Mouse (Mus musculus) MEL (cell line): ENCODE results near the gene Zap70. TPM values are rescaled to one million over a fixed set of nuclear protein-coding genes. Genes with fewer than 3 reads are reported as not detected.

ENCODE experiments used
- DNase-seq: peaks from one replicate; pipeline ENCODE4 v3.0.0; 2011; ENCODE audit warnings: low read depth, low spot score
- H3K27ac ChIP-seq: 2 replicates; pipeline ENCODE4 v1.5.1; 2012; ENCODE audit warnings: low read depth, mild to moderate bottlenecking, control low read depth, low read length, moderate library complexity; ENCODE audit not compliant: control insufficient read depth
- H3K27me3 ChIP-seq, 2 experiments: fragments of 150-350 bp in 1 of 2; sonication (generic) in 1 of 2; 2 replicates each; pipeline ENCODE4 v1.6.1; 2012; ENCODE audit warnings: low read length in 2 of 2, mild to moderate bottlenecking in 2 of 2, improper control_type of control experiment in 1 of 2, moderate library complexity in 1 of 2; ENCODE audit not compliant: insufficient read depth in 2 of 2, control insufficient read depth in 1 of 2
- H3K36me3 ChIP-seq, 2 experiments: 2 replicates each; pipeline ENCODE4 v1.6.1; 2012 to 2014; ENCODE audit warnings: low read length in 2 of 2, improper control_type of control experiment in 1 of 2, inconsistent platforms in 1 of 2, mild to moderate bottlenecking in 1 of 2; ENCODE audit not compliant: insufficient read depth in 2 of 2, control insufficient read depth in 1 of 2
- H3K4me1 ChIP-seq, 2 experiments: fragments of 150-350 bp in 1 of 2; sonication (generic) in 1 of 2; 2 replicates each; pipeline ENCODE4 v1.6.1; 2012; ENCODE audit warnings: low read length in 2 of 2, improper control_type of control experiment in 1 of 2, mild to moderate bottlenecking in 1 of 2; ENCODE audit not compliant: insufficient read depth in 2 of 2, control insufficient read depth in 1 of 2
- H3K4me3 ChIP-seq, 2 experiments: fragments of 150-350 bp in 1 of 2; sonication (generic) in 1 of 2; 2 replicates each; pipeline ENCODE4 v1.5.1; 2012; ENCODE audit warnings: low read depth in 2 of 2, low read length in 2 of 2, mild to moderate bottlenecking in 2 of 2, moderate library complexity in 2 of 2, control low read depth in 1 of 2, improper control_type of control experiment in 1 of 2; ENCODE audit not compliant: control insufficient read depth in 1 of 2, insufficient read depth in 1 of 2
- H3K79me2 ChIP-seq: 2 replicates; pipeline ENCODE4 v1.6.1; 2012; ENCODE audit warnings: mild to moderate bottlenecking, low read length, moderate library complexity; ENCODE audit not compliant: control insufficient read depth, poor library complexity, insufficient read depth
- H3K9ac ChIP-seq: 2 replicates; pipeline ENCODE4 v1.6.1; 2012; ENCODE audit warnings: low read depth, mild to moderate bottlenecking, control low read depth, low read length, moderate library complexity; ENCODE audit not compliant: control insufficient read depth, poor library complexity, severe bottlenecking
- H3K9me3 ChIP-seq: fragments of 150-350 bp; sonication (generic); replicated peaks from 2 replicates; pipeline ENCODE4 v1.6.1; 2012; ENCODE audit warnings: mild to moderate bottlenecking, low read length, improper control_type of control experiment, moderate library complexity; ENCODE audit not compliant: insufficient read depth
- BHLHE40 ChIP-seq: IDR thresholded peaks from 2 replicates; pipeline ENCODE4 v1.6.1; 2012; ENCODE audit warnings: low read depth, mild to moderate bottlenecking, inconsistent platforms, low read length, improper control_type of control experiment, borderline replicate concordance
- CHD1 ChIP-seq: IDR thresholded peaks from 2 replicates; pipeline ENCODE4 v1.6.1; 2012; ENCODE audit warnings: low read depth, mild to moderate bottlenecking, inconsistent platforms, low read length, improper control_type of control experiment
- CTCF ChIP-seq, 3 experiments: IDR thresholded peaks in 2 of 3; conservative IDR thresholded peaks in 1 of 3; 2 replicates each; pipeline ENCODE4 v1.5.1; 2011 to 2012; ENCODE audit warnings: low read length in 3 of 3, low read depth in 2 of 3, mild to moderate bottlenecking in 2 of 3, improper control_type of control experiment in 1 of 3, inconsistent platforms in 1 of 3, mixed read lengths in 1 of 3, moderate library complexity in 1 of 3; ENCODE audit not compliant: control insufficient read depth in 1 of 3, insufficient read depth in 1 of 3, poor library complexity in 1 of 3, severe bottlenecking in 1 of 3
- E2F4 ChIP-seq: IDR thresholded peaks from 2 replicates; pipeline ENCODE4 v1.6.1; 2011; ENCODE audit warnings: low read depth, low read length, improper control_type of control experiment, borderline replicate concordance
- ELF1 ChIP-seq: IDR thresholded peaks from 2 replicates; pipeline ENCODE4 v1.6.1; 2014; ENCODE audit warnings: low read depth, mild to moderate bottlenecking, inconsistent platforms, low read length, improper control_type of control experiment, moderate library complexity
- ETS1 ChIP-seq: IDR thresholded peaks from 2 replicates; pipeline ENCODE4 v1.6.1; 2012; ENCODE audit warnings: low read depth, mild to moderate bottlenecking, inconsistent platforms, low read length, improper control_type of control experiment, moderate library complexity
- GATA1 ChIP-seq: IDR thresholded peaks from 2 replicates; pipeline ENCODE4 v1.6.1; 2011; ENCODE audit warnings: low read depth, low read length, improper control_type of control experiment
- HCFC1 ChIP-seq: IDR thresholded peaks from 2 replicates; pipeline ENCODE4 v1.6.1; 2012; ENCODE audit warnings: low read depth, mild to moderate bottlenecking, inconsistent platforms, low read length, improper control_type of control experiment, moderate library complexity
- JUND ChIP-seq: IDR thresholded peaks from 2 replicates; pipeline ENCODE4 v1.6.1; 2011; ENCODE audit warnings: low read depth, mild to moderate bottlenecking, improper control_type of control experiment, low read length
- KAT2A ChIP-seq: conservative IDR thresholded peaks from 2 replicates; pipeline ENCODE4 v1.6.1; 2012; ENCODE audit warnings: low read depth, low read length, improper control_type of control experiment, inconsistent platforms
- MAFK ChIP-seq: IDR thresholded peaks from 2 replicates; pipeline ENCODE4 v1.6.1; 2011; ENCODE audit warnings: low read depth, mild to moderate bottlenecking, low read length, improper control_type of control experiment, borderline replicate concordance
- MAZ ChIP-seq: IDR thresholded peaks from 2 replicates; pipeline ENCODE4 v1.6.1; 2012; ENCODE audit warnings: low read depth, mild to moderate bottlenecking, inconsistent platforms, low read length, improper control_type of control experiment
- MEF2A ChIP-seq: IDR thresholded peaks from 2 replicates; pipeline ENCODE4 v1.6.1; 2014; ENCODE audit warnings: low read depth, mild to moderate bottlenecking, inconsistent platforms, low read length, improper control_type of control experiment; ENCODE audit not compliant: poor library complexity, insufficient replicate concordance, severe bottlenecking; ENCODE audit errors: extremely low read depth
- MXI1 ChIP-seq: IDR thresholded peaks from 2 replicates; pipeline ENCODE4 v1.6.1; 2011; ENCODE audit warnings: mild to moderate bottlenecking, low read depth, low read length, improper control_type of control experiment
- MYC ChIP-seq: IDR thresholded peaks from 2 replicates; pipeline ENCODE4 v1.6.1; 2011; ENCODE audit warnings: low read depth, mild to moderate bottlenecking, low read length, improper control_type of control experiment, moderate library complexity
- NELFE ChIP-seq: IDR thresholded peaks from 2 replicates; pipeline ENCODE4 v1.6.1; 2011; ENCODE audit warnings: low read depth, low read length, improper control_type of control experiment
- POLR2AphosphoS5 ChIP-seq: IDR thresholded peaks from 2 replicates; pipeline ENCODE4 v1.6.1; 2012; ENCODE audit warnings: low read depth, borderline replicate concordance, mild to moderate bottlenecking, inconsistent platforms, low read length, moderate library complexity, mixed read lengths
- SIN3A ChIP-seq: IDR thresholded peaks from 2 replicates; pipeline ENCODE4 v1.6.1; 2012; ENCODE audit warnings: low read length, improper control_type of control experiment, inconsistent platforms
- SMC3 ChIP-seq: IDR thresholded peaks from 2 replicates; pipeline ENCODE4 v1.6.1; 2011; ENCODE audit warnings: low read depth, low read length, improper control_type of control experiment
- TAL1 ChIP-seq: IDR thresholded peaks from 2 replicates; pipeline ENCODE4 v1.6.1; 2012; ENCODE audit warnings: mild to moderate bottlenecking, inconsistent platforms, low read length, moderate library complexity, mixed read lengths
- TBP ChIP-seq: IDR thresholded peaks from 2 replicates; pipeline ENCODE4 v1.8.0; 2011; ENCODE audit warnings: low read depth, low read length, improper control_type of control experiment
- UBTF ChIP-seq: IDR thresholded peaks from 2 replicates; pipeline ENCODE4 v1.6.1; 2012; ENCODE audit warnings: low read depth, mild to moderate bottlenecking, inconsistent platforms, low read length, improper control_type of control experiment, moderate library complexity, borderline replicate concordance; ENCODE audit not compliant: insufficient read depth
- USF1 ChIP-seq: IDR thresholded peaks from 2 replicates; pipeline ENCODE4 v1.6.1; 2014; ENCODE audit warnings: low read depth, mild to moderate bottlenecking, inconsistent platforms, low read length, improper control_type of control experiment, moderate library complexity
- USF2 ChIP-seq, 2 experiments: IDR thresholded peaks; 2 replicates each; pipeline ENCODE4 v1.6.1; 2011 to 2012; ENCODE audit warnings: improper control_type of control experiment in 2 of 2, low read length in 2 of 2, borderline replicate concordance in 1 of 2, inconsistent platforms in 1 of 2, low read depth in 1 of 2, mild to moderate bottlenecking in 1 of 2; ENCODE audit not compliant: insufficient read depth in 1 of 2
- ZMIZ1 ChIP-seq: IDR thresholded peaks from 2 replicates; pipeline ENCODE4 v1.6.1; 2012; ENCODE audit warnings: low read depth, mild to moderate bottlenecking, inconsistent platforms, low read length, improper control_type of control experiment, moderate library complexity
- ZNF384 ChIP-seq: IDR thresholded peaks from 2 replicates; pipeline ENCODE4 v1.6.1; 2012; ENCODE audit warnings: low read depth, mild to moderate bottlenecking, inconsistent platforms, low read length, improper control_type of control experiment
- polyA plus RNA-seq, 2 experiments: library from polyadenylated mRNA; stranded (reverse) in 1 of 2; unstranded in 1 of 2; fragments of >175 nt in 1 of 2; fragments of >200 nt in 1 of 2; gene quantifications; 2 replicates each; pipeline versions ENCODE4 v1.2.1 to v1.2.4; 2012; ENCODE audit warnings: low replicate concordance in 2 of 2, low read depth in 1 of 2; ENCODE audit not compliant: insufficient read length in 2 of 2, insufficient read depth in 1 of 2, missing spikeins in 1 of 2
- total RNA-seq: library from RNA; depleted of rRNA; stranded (reverse); fragments of 300-350 nt; gene quantifications from 2 replicates; pipeline ENCODE4 v1.2.3, GENCODE M21; 2012; rRNA removed

Zap70 gene
- total RNA-seq (not detected in 2 replicates), polyA plus RNA-seq (not detected)

DNA sequence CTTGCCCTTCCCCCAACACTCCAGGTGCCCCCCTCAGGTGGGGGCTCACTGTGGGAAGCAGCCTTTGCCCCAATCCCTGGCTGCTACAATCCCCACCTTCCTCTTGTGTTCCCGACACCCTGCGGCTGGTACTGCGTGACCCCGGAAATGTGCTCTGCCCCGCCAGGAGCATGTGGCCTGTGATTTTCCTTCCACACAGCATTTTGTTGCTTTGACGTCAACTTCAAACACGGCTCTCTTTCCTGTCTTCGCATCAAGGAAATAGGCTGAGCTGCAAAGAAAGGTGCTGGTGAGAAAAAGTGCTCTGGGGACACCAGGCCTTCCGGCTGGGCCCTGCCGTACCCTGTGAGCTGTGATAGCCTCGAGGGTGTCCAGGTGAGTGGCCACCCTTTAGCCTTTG, at the start of gene Zap70:
Zap70 (plus strand) TSS at position 231 of the 400 bp plus-strand sequence.
- no peak for DNase-seq
- no peaks in the 10 kb centered on the region; a peak in 1 of 4 replicates for H3K27me3 ChIP-seq
- no peak within 1 kb of the TSS for H3K9ac ChIP-seq
- H3K4me3 ChIP-seq = no peak within 1 kb of the TSS
- no peaks in the 10 kb centered on the region for H3K9me3 ChIP-seq
- TF ChIP-seq NELFE (no peak), TAL1 (no peak), MEF2A (no peak), TBP (no peak), E2F4 (no peak), USF2 (IDR thresholded peaks at IDR 0.05; ENCODE audit: borderline replicate concordance in 1 of 2, insufficient read depth in 1 of 2, low read depth in 1 of 2, low read length in 2 of 2) (no peak), MXI1 (no peak), UBTF (no peak), SIN3A (no peak), USF1 (no peak), MAZ (no peak), ELF1 (no peak), ETS1 (no peak), MYC (no peak), CHD1 (no peak), GATA1 (no peak)
- no peak within 1 kb of the TSS for H3K27ac ChIP-seq
- no peaks in the 10 kb centered on the region for H3K79me2 ChIP-seq
- H3K36me3 ChIP-seq = no peaks in the 10 kb centered on the region
- no peaks in the 10 kb centered on the region for H3K4me1 ChIP-seq

DNA sequence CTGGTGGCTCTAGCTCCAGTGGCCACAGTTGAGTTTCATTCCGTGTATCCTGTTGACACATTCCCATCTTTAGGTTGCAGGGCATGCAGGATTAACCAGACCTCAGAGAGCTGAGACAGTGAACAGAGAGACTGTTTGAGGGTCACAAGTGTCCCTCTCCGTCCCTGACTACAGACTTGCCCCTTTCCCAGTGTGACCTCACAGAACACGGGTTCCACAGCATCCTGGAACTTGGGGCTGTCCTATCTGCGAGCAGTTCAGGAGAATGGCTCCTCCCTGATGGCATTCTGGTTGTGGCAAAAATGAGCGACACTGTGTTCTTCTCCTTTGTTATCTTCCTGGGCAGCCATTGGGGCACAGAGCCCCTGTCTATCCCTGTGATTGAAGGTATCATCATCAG, 47.3 kb upstream of the Zap70 start, which contains the start of gene Actr1b:
Actr1b (minus strand) TSS at position 112 of the 400 bp plus-strand sequence.
- DNase-seq = no peak
- Histone ChIP-seq H3K9ac (no peak within 1 kb of the TSS), H3K9me3 (no peaks in the 10 kb centered on the region), H3K27me3 (peaks cover 0 to 9% of the 10 kb centered on the region in 2 experiments; a peak in 2 of 4 replicates), H3K36me3 (peaks cover 0 to 5% of the 10 kb centered on the region in 2 experiments; a peak in 1 of 4 replicates), H3K79me2 (peaks cover 4% of the 10 kb centered on the region), H3K4me1 (peaks cover 0 to 5% of the 10 kb centered on the region in 2 experiments; a peak in 1 of 4 replicates), H3K27ac (no peak within 1 kb of the TSS), H3K4me3 (no peak within 1 kb of the TSS)
- no peak for TF ChIP-seq ETS1
- no peak for TF ChIP-seq POLR2AphosphoS5
- no peak for TF ChIP-seq ZMIZ1
- no peak for TF ChIP-seq JUND
- TF ChIP-seq NELFE = no peak
- no peak for TF ChIP-seq SMC3
- no peak for TF ChIP-seq CTCF (IDR thresholded peaks at IDR 0.05 in 2 of 3, conservative IDR thresholded peaks at IDR 0.05 in 1 of 3; ENCODE audit: control insufficient read depth in 1 of 3, insufficient read depth in 1 of 3, low read depth in 2 of 3, low read length in 3 of 3, poor library complexity in 1 of 3, severe bottlenecking in 1 of 3)
- TF ChIP-seq KAT2A = no peak
- no peak for TF ChIP-seq BHLHE40
- TF ChIP-seq MAFK = no peak
- TF ChIP-seq USF2 (IDR thresholded peaks at IDR 0.05; ENCODE audit: borderline replicate concordance in 1 of 2, insufficient read depth in 1 of 2, low read depth in 1 of 2, low read length in 2 of 2) = no peak
- no peak for TF ChIP-seq TAL1
- no peak for TF ChIP-seq ZNF384
- no peak for TF ChIP-seq HCFC1
